Mouse (Mus musculus): Measurements from ENCODE around the gene Lrrc75a. TPM values are rescaled to one million over a fixed set of nuclear protein-coding genes. Genes with fewer than 3 reads are reported as not detected.

The Lrrc75a gene
- polyA plus RNA-seq, 1 experiment = 29.0 TPM

GRCm38 (mm10) chr11:62646495-62646843, 1.9 kb downstream of the Lrrc75a start:
- DNase-seq = no peak
- WGBS = 44% methylated on average over 4 of the region's 4 CpGs
- peaks cover 17% of the 10 kb centered on the region for H3K4me1 ChIP-seq (ENCODE audit: control insufficient read depth, insufficient read depth, low read length)
- TF ChIP-seq CTCF (IDR thresholded peaks at IDR 0.05; ENCODE audit: insufficient read depth, low read length) = no peak
- TF ChIP-seq POLR2A (IDR thresholded peaks at IDR 0.05; ENCODE audit: borderline replicate concordance, extremely low read depth, low read depth, low read length) = no peak
- no peak overlapping the region for H3K4me3 ChIP-seq (replicated peaks; ENCODE audit: extremely low read depth, low read depth, low read length)

- DNase-seq = peak; percentile 38
- Histone ChIP-seq H3K4me3 (replicated peaks; ENCODE audit: extremely low read depth, low read depth, low read length) (no peak overlapping the region), H3K4me1 (ENCODE audit: control insufficient read depth, insufficient read depth, low read length) (peaks cover 17% of the 10 kb centered on the region)
- TF ChIP-seq POLR2A (IDR thresholded peaks at IDR 0.05; ENCODE audit: borderline replicate concordance, extremely low read depth, low read depth, low read length) = no peak
- TF ChIP-seq CTCF (IDR thresholded peaks at IDR 0.05; ENCODE audit: insufficient read depth, low read length) = no peak
- 18% methylated on average over 8 of the region's 8 CpGs for WGBS
Measured at GRCm38 (mm10) chr11:62645732-62646494, 2.4 kb downstream of the Lrrc75a start.

- 73% methylated on average over 4 of the region's 4 CpGs for WGBS
- TF ChIP-seq POLR2A (IDR thresholded peaks at IDR 0.05; ENCODE audit: borderline replicate concordance, extremely low read depth, low read depth, low read length) = no peak
- no peak for TF ChIP-seq CTCF (IDR thresholded peaks at IDR 0.05; ENCODE audit: insufficient read depth, low read length)
- DNase-seq = no peak
- H3K4me3 ChIP-seq (replicated peaks; ENCODE audit: extremely low read depth, low read depth, low read length) = no peak overlapping the region
- H3K4me1 ChIP-seq (ENCODE audit: control insufficient read depth, insufficient read depth, low read length) = peaks cover 17% of the 10 kb centered on the region
Measured at GRCm38 (mm10) chr11:62645337-62645675, 3.0 kb downstream of the Lrrc75a start.

- DNase-seq = no peak
- 87% methylated on average over 5 of the region's 5 CpGs for WGBS
- TF ChIP-seq CTCF (IDR thresholded peaks at IDR 0.05; ENCODE audit: insufficient read depth, low read length) (no peak), POLR2A (IDR thresholded peaks at IDR 0.05; ENCODE audit: borderline replicate concordance, extremely low read depth, low read depth, low read length) (no peak)
- Histone ChIP-seq H3K4me1 (ENCODE audit: control insufficient read depth, insufficient read depth, low read length) (peaks cover 17% of the 10 kb centered on the region), H3K4me3 (replicated peaks; ENCODE audit: extremely low read depth, low read depth, low read length) (no peak overlapping the region)
Measured at GRCm38 (mm10) chr11:62644602-62645336, 3.6 kb downstream of the Lrrc75a start.

GRCm38 (mm10) chr11:62643681-62644363, 4.5 kb downstream of the Lrrc75a start:
- TF ChIP-seq CTCF (IDR thresholded peaks at IDR 0.05; ENCODE audit: insufficient read depth, low read length) (no peak), POLR2A (IDR thresholded peaks at IDR 0.05; ENCODE audit: borderline replicate concordance, extremely low read depth, low read depth, low read length) (no peak)
- H3K4me3 ChIP-seq (replicated peaks; ENCODE audit: extremely low read depth, low read depth, low read length) = no peak overlapping the region
- WGBS = 52% methylated on average over 10 of the region's 10 CpGs
- H3K4me1 ChIP-seq (ENCODE audit: control insufficient read depth, insufficient read depth, low read length) = peaks cover 17% of the 10 kb centered on the region
- DNase-seq = no peak

GRCm38 (mm10) chr11:62643011-62643631, 5.2 kb downstream of the Lrrc75a start:
- no peak for TF ChIP-seq CTCF (IDR thresholded peaks at IDR 0.05; ENCODE audit: insufficient read depth, low read length)
- no peak for TF ChIP-seq POLR2A (IDR thresholded peaks at IDR 0.05; ENCODE audit: borderline replicate concordance, extremely low read depth, low read depth, low read length)
- peak; percentile 79 for DNase-seq
- 55% methylated on average over 8 of the region's 8 CpGs for WGBS
- Histone ChIP-seq H3K4me3 (replicated peaks; ENCODE audit: extremely low read depth, low read depth, low read length) (no peak overlapping the region), H3K4me1 (ENCODE audit: control insufficient read depth, insufficient read depth, low read length) (peaks cover 17% of the 10 kb centered on the region)

- no peak for DNase-seq
- WGBS = 44% methylated on average over 11 of the region's 11 CpGs
- H3K4me3 ChIP-seq (replicated peaks; ENCODE audit: extremely low read depth, low read depth, low read length) = no peak overlapping the region
- no peak for TF ChIP-seq CTCF (IDR thresholded peaks at IDR 0.05; ENCODE audit: insufficient read depth, low read length)
- no peak for TF ChIP-seq POLR2A (IDR thresholded peaks at IDR 0.05; ENCODE audit: borderline replicate concordance, extremely low read depth, low read depth, low read length)
- H3K4me1 ChIP-seq (ENCODE audit: control insufficient read depth, insufficient read depth, low read length) = peaks cover 17% of the 10 kb centered on the region
Measured at GRCm38 (mm10) chr11:62642023-62642844, 6.1 kb downstream of the Lrrc75a start.

- 73% methylated on average over 3 of the region's 3 CpGs for WGBS
- no peak for TF ChIP-seq CTCF (IDR thresholded peaks at IDR 0.05; ENCODE audit: insufficient read depth, low read length)
- no peak for TF ChIP-seq POLR2A (IDR thresholded peaks at IDR 0.05; ENCODE audit: borderline replicate concordance, extremely low read depth, low read depth, low read length)
- no peak overlapping the region for H3K4me3 ChIP-seq (replicated peaks; ENCODE audit: extremely low read depth, low read depth, low read length)
- peaks cover 16% of the 10 kb centered on the region for H3K4me1 ChIP-seq (ENCODE audit: control insufficient read depth, insufficient read depth, low read length)
- DNase-seq = no peak
Measured at GRCm38 (mm10) chr11:62640378-62640777, 7.9 kb downstream of the Lrrc75a start.
